Mouse (Mus musculus) stomach, embryonic 16.5 days (tissue): ENCODE data around the gene Fkbpl. TPM values are rescaled to one million over a fixed set of nuclear protein-coding genes. Genes with fewer than 3 reads are reported as not detected.
A peak's percentile ranks its signal among the peaks of the same experiment; 100 is the strongest.

Source experiments
- ATAC-seq: fragments of 200-750 bp; cut with Nextera tagmentation; 2 replicates; pipeline ENCODE4 v1.8.0; 2017; ENCODE audit warnings: moderate number of reproducible peaks, moderate TSS enrichment; ENCODE audit not compliant: insufficient read depth, low FRiP score
- H3K27ac ChIP-seq: fragments of 300-500 bp; sonication (generic); 2 replicates; pipeline ENCODE4 v1.5.1; 2014; ENCODE audit warnings: low read length
- H3K27me3 ChIP-seq: fragments of 300-500 bp; sonication (generic); 2 replicates; pipeline ENCODE4 v1.6.1; 2014; ENCODE audit warnings: low read length, control low read depth, mixed read lengths; ENCODE audit not compliant: control insufficient read depth, insufficient read depth
- H3K36me3 ChIP-seq: fragments of 300-500 bp; sonication (generic); 2 replicates; pipeline ENCODE4 v1.6.1; 2014; ENCODE audit warnings: low read length; ENCODE audit not compliant: control insufficient read depth, insufficient read depth
- H3K4me1 ChIP-seq: fragments of 300-500 bp; sonication (generic); 2 replicates; pipeline ENCODE4 v1.6.1; 2014; ENCODE audit warnings: low read length, control low read depth, mixed read lengths; ENCODE audit not compliant: control insufficient read depth, insufficient read depth
- H3K4me2 ChIP-seq: fragments of 300-500 bp; sonication (generic); 2 replicates; pipeline ENCODE4 v1.6.1; 2014; ENCODE audit warnings: low read depth, low read length, mixed read lengths
- H3K4me3 ChIP-seq: fragments of 300-500 bp; sonication (generic); replicated peaks from 2 replicates; pipeline ENCODE4 v1.5.1; 2014; ENCODE audit warnings: mild to moderate bottlenecking, low read length
- H3K9ac ChIP-seq: fragments of 300-500 bp; sonication (generic); 2 replicates; pipeline ENCODE4 v1.6.1; 2014; ENCODE audit warnings: low read length
- H3K9me3 ChIP-seq: fragments of 300-500 bp; sonication (generic); replicated peaks from 2 replicates; pipeline ENCODE4 v1.6.1; 2016; ENCODE audit warnings: low read length, control low read depth; ENCODE audit not compliant: control insufficient read depth
- WGBS: fragments of 180-500 bp; shearing (Covaris S2); extraction: QIAGEN DNeasy Blood & Tissue Kit; methylation state at CpG from one replicate; pipeline ENCODE4 v1.1.7; 2014; 5-methylcytosine and 5-hydroxymethylcytosine counted together
- polyA plus RNA-seq: library from polyadenylated mRNA; unstranded; fragments of >200 nt; fragmentation: Nextera tagmentation; extraction: Ambion mirVana; gene quantifications from 2 replicates; pipeline ENCODE4 v1.2.1, GENCODE M21; 2015

The Fkbpl gene
- polyA plus RNA-seq, 1 experiment from 2014 or later, result 14.4 TPM

DNA sequence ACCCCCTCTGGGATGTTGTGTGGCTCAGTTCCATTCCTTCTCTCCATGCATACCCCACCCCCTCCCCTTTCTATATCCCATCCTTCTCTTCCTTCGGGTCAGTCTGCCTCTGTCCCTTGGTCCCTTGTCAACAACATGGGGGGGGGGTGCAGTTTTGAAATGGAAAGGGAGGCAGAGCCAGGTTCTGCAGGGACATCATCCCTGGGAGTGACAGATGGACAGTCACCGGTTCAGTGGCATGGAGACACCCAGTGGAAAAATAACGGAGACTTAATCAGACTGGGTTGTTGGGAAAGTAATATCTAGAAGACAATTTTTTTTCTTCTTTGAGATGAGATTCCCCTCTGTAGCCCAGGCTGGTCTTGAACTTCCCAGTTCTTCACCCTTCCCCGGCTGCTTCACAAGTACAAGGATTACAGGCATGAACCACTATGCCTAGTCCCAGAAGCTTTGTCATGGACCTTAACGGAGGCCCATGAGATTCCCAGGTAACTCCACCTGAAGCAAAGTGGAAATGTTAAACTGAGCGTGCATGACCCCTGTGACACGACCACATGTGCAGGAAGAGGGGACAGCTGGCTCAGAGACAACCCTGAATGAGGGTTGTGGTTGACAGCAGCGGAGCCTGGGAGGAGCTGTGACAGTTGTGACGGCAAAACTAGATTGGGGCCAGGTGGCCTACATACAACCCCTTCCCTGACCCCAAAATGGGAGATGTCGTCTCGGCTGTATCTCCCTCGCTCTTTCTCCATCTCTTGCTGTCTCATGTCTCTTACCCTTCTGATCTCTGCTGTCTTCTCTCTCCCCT is 14.6 kb upstream of the Fkbpl start:
- WGBS, result 28% methylated on average over 12 of the region's 12 CpGs

DNA sequence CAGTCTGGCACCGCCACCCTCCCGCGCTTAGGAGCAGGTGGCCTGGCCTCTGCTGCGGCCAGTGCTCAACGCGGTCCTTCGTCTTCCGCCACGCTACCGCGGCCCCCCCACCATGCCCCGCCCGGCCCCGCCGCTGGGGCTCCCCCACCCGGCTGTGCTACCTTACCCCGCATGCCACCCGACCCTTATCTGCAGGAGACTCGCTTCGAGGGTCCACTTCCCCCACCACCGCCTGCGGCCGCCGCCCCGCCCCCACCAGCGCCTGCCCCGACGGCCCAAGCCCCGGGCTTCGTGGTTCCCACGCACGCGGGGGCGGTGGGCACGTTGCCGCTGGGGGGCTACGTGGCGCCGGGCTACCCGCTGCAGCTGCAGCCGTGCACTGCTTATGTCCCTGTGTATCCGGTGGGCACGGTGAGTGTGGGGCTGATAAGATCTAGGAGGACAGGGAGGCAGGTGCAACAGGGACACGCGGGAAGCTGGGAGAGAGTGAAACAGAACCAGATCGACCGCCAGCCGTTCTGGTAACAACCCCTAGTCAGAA is 13.7 kb upstream of the Fkbpl start:
- H3K4me2 ChIP-seq, result peak overlapping the region; percentile 51
- peak overlapping the region; percentile 48 for H3K4me3 ChIP-seq
- no peaks in the 10 kb centered on the region for H3K36me3 ChIP-seq
- peak overlapping the region; percentile 55 for H3K9ac ChIP-seq
- 3% methylated on average over 48 of the region's 48 CpGs for WGBS
- no peaks in the 10 kb centered on the region for H3K9me3 ChIP-seq
- no peak for ATAC-seq
- no peak overlapping the region for H3K27ac ChIP-seq
- H3K27me3 ChIP-seq, result peaks cover 25% of the 10 kb centered on the region
- peaks cover 46% of the 10 kb centered on the region for H3K4me1 ChIP-seq

More for the DNA sequence above, 14.6 kb upstream of the Fkbpl start:
- H3K9ac ChIP-seq, result peak overlapping the region; percentile 55; the same call in 1 of the 2 replicates
- no peak overlapping the region for H3K27ac ChIP-seq
- ATAC-seq, result no peak
- peak overlapping the region; percentile 30 for H3K4me3 ChIP-seq
- peaks cover 25% of the 10 kb centered on the region for H3K27me3 ChIP-seq
- H3K4me1 ChIP-seq, result peaks cover 46% of the 10 kb centered on the region
- H3K36me3 ChIP-seq, result no peaks in the 10 kb centered on the region
- no peaks in the 10 kb centered on the region for H3K9me3 ChIP-seq
- peak overlapping the region; percentile 70 for H3K4me2 ChIP-seq

DNA sequence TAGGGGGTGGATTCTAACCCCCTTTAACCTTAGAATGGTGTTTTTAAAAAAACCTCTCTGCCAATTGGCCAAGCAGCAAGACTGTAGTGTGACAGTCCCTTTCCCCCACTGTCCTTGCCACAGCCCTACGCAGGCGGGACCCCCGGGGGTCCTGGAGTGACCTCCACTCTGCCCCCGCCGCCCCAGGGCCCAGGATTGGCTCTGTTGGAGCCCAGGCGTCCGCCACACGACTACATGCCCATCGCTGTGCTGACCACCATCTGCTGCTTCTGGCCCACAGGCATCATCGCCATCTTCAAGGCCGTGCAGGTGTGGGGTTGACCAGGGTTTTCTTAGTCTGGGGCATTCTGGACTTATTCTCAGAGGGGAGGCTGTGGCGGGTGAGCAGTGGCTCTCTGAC is 12.9 kb upstream of the Fkbpl start:
- Histone ChIP-seq H3K4me3 (peak overlapping the region; percentile 48), H3K27me3 (peaks cover 25% of the 10 kb centered on the region), H3K4me1 (peaks cover 39% of the 10 kb centered on the region), H3K27ac (0 out of 2 replicates have a peak overlapping the region, but pooled peaks have one; percentile 62), H3K9me3 (no peaks in the 10 kb centered on the region), H3K36me3 (no peaks in the 10 kb centered on the region), H3K9ac (peak overlapping the region; percentile 65), H3K4me2 (peak overlapping the region; percentile 70)
- WGBS, result 11% methylated on average over 12 of the region's 12 CpGs
- no peak for ATAC-seq

DNA sequence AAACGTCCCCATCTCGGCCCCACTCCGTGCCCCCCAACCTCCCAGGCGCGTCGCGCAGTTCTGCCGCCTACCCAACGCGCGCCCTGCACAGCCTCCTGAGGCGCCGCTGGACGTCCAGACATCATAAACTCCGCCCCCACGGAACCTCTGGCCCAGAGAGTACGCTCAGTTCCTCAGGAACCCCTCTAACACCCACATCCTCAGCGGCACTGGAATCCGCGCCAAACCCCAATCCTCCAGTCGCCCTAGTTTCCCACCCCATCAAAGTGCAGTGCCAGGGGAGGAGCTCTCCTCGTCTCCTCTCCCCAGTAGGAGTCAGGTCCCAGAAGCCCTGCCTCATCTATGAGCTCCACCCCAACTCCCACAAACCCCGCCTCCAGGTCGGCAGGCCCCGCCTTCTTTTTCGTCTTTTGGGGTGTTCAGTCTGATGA is 12.3 kb upstream of the Fkbpl start:
- Histone ChIP-seq H3K4me3 (peak overlapping the region; percentile 48), H3K9ac (peak overlapping the region; percentile 65), H3K27me3 (peaks cover 25% of the 10 kb centered on the region), H3K4me1 (peaks cover 39% of the 10 kb centered on the region), H3K4me2 (peak overlapping the region; percentile 70), H3K36me3 (no peaks in the 10 kb centered on the region), H3K9me3 (no peaks in the 10 kb centered on the region), H3K27ac (peak overlapping the region; percentile 73)
- ATAC-seq, result peak; percentile 61
- WGBS, result 2% methylated on average over 26 of the region's 26 CpGs

DNA sequence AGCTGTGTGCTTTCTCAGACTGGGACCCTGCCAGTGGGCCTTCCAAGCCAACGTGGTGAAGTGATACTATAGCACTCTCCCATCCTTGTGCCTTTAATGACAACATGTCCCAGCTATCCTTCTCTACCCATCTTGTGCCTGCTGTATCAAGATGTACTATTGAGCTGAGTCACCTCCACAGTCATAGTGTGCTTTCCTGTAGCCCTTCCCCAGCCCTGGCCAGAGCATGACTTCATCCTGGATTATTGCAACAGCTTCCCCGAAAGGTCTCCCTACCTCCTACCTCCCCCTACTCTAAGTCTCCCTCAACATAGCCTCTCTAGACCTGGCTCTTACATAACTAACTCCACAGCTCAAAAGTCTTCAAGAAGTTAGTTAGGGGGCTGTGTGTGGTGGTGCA is 8.9 kb upstream of the Fkbpl start:
- no peak for ATAC-seq
- WGBS, result 58% methylated on average over 2 of the region's 2 CpGs

DNA sequence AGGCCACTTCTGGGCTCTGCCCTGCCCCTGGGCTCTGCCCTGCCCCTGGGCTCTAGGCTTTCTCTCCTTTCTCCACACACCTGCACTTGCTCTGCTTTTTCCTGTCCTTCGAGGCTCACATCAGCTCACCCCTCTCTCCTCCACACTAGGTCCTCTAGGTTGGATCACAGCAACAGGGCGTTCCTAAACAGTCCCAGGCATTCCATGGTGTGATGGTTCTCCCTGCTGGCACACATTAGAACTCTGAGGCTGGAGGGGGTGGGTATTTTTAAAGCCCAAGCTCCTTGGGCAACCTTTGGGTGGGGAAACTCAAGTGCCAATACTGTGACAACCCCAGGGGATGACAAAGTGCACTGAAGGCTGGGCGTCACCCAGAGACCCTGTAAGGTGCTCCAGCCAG is 7.1 kb upstream of the Fkbpl start:
- H3K27me3 ChIP-seq, result peaks cover 4% of the 10 kb centered on the region; the same call in 1 of the 2 replicates
- no peaks in the 10 kb centered on the region for H3K9me3 ChIP-seq
- 61% methylated on average over 3 of the region's 3 CpGs for WGBS
- peaks cover 12% of the 10 kb centered on the region; the same call in 1 of the 2 replicates for H3K4me1 ChIP-seq
- H3K4me2 ChIP-seq, result no peak overlapping the region
- no peak overlapping the region for H3K4me3 ChIP-seq
- no peak overlapping the region for H3K27ac ChIP-seq
- H3K9ac ChIP-seq, result no peak overlapping the region
- ATAC-seq, result no peak
- H3K36me3 ChIP-seq, result no peaks in the 10 kb centered on the region

More for the DNA sequence above, 8.9 kb upstream of the Fkbpl start:
- H3K4me3 ChIP-seq, result no peak overlapping the region
- H3K9me3 ChIP-seq, result no peaks in the 10 kb centered on the region
- H3K27ac ChIP-seq, result no peak overlapping the region
- no peaks in the 10 kb centered on the region for H3K36me3 ChIP-seq
- H3K4me1 ChIP-seq, result peaks cover 20% of the 10 kb centered on the region
- no peak overlapping the region for H3K9ac ChIP-seq
- H3K4me2 ChIP-seq, result no peak overlapping the region
- H3K27me3 ChIP-seq, result peaks cover 15% of the 10 kb centered on the region; the same call in 1 of the 2 replicates

DNA sequence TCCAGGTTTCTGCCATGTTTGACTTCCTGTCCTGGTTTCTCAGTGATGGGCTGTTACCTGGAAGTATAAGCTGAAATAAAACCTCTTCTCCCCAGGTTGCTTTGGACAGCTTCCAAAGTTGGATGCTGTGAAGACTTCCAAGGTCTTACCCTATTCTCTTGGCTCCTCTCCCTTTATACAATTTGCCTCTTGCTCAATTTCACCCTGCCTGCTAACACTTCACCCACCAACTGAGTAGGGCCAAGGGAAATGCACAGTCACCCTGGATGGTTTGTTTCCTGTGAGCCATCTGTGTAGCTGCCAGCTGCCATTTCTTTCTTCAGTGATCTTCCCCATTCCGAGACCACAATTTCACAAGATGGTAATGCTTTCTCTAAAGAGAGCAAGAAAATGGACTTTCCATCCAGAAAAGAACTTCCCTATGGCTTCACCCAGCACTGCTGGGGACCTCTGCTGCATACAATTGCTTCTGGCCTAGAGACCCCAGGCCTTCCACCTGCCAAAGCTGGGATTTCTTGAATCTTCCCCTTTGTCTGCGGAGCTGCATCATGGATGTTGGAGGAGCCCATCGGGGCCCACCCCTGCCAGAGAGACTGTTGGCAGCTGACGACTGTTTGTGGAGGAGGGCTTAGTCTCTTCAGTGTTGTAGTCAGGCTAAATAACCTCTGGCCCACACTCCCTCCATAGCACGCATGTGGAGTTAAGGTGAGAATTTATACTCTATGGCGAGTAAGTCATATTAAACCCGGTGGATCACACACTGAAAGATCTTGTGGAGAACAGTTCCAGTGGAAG is 4.9 kb upstream of the Fkbpl start:
- WGBS, result 69% methylated on average over 7 of the region's 7 CpGs
- no peak for ATAC-seq
- H3K36me3 ChIP-seq, result no peaks in the 10 kb centered on the region

DNA sequence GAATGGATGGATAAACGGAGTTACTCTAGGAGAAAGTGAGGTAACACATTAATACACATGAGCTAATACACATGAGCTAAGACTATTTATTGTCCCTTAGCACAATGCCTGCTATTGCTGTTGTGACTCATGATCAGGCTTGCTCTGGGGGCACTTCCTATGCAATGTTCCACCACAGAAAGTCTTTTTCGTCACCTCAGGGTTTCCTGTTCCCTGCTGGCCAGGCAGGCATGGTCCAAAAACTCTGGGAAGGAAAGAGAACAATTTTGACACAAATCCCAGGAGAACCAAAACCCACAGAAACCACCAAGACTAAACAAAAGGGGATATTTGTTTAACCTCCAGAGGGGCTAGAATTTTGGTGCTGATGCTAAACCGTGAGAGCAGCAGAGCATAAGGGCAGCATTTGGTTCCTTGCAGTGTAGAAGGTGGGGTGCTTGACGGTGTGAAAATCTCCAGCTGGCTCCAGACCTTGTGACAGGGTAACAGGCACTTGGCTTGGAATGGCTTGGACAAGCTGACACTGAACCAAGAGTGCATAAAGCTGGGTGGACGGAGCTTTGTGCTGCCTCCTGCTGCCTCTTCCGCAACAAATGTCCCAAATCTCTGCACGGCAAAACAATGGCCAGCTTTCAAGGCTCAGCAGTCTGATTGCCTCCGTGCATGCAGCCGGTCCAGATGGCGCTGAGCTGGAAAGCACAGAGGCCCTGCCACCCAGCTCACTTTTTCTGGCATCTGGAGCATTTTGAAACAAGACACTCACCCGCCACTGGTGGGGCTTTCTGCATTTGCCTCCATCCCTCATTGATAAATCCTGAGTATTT is 3.6 kb upstream of the Fkbpl start:
- Histone ChIP-seq H3K4me1 (peaks cover 23% of the 10 kb centered on the region), H3K27me3 (no peaks in the 10 kb centered on the region; the same call in 1 of the 2 replicates), H3K4me2 (peak overlapping the region; percentile 13; the same call in 1 of the 2 replicates), H3K4me3 (no peak overlapping the region), H3K27ac (peak overlapping the region; percentile 82), H3K36me3 (no peaks in the 10 kb centered on the region), H3K9ac (peak overlapping the region; percentile 59), H3K9me3 (no peaks in the 10 kb centered on the region)
- peak; percentile 22; the same call in 1 of the 2 replicates for ATAC-seq
- 15% methylated on average over 11 of the region's 11 CpGs for WGBS

More for the DNA sequence above, 4.9 kb upstream of the Fkbpl start:
- Histone ChIP-seq H3K4me1 (peaks cover 15% of the 10 kb centered on the region; the same call in 1 of the 2 replicates), H3K4me3 (no peak overlapping the region), H3K27ac (peak overlapping the region; percentile 35; the same call in 1 of the 2 replicates), H3K4me2 (no peak overlapping the region), H3K9me3 (no peaks in the 10 kb centered on the region), H3K9ac (peak overlapping the region; percentile 7; the same call in 1 of the 2 replicates), H3K27me3 (no peaks in the 10 kb centered on the region; the same call in 1 of the 2 replicates)
